34 mouse cellular contexts compared by ENCODE assay signal in the genomic region with DNA sequence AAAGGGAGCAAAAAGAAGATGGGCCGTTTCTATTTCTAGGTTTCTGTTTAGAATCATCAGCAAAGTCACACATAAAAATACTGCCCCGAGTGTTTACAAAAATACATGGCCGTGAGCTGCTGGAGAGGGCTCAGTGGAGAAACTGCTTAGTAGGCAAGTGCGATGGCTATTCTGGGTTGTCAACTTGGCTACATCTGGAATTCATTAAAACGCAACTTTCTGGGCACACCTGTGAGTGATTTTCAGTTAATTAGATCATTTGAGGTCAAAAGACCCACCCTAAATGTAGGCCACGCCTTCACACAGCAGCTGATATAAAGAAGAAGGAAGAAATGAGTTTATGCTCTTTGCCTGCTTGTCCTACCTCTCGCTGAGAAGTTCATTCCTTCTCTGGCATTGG. TPM values are rescaled to one million over a fixed set of nuclear protein-coding genes. Genes with fewer than 3 reads are reported as not detected.
DNase-seq lines count a peak whose midpoint lies in the region; ATAC-seq lines count a peak whose summit lies in the region.
"Had no signal": no experiment of that assay in that cellular context is flagged by ENCODE, and none has a peak within 500 bp of the region (broad histone marks: within the 10 kb centered on the region; RNA-seq: fewer than 3 reads in every experiment).

No protein-coding gene starts in this region.

- H3K27me3 ChIP-seq in embryonic facial prominence, embryonic 12.5 days, result no peaks in the 10 kb centered on the region
- no peaks in the 10 kb centered on the region for H3K27me3 ChIP-seq in limb, embryonic 10.5 days (ENCODE audit: low read depth, poor library complexity, severe bottlenecking)
- H3K27me3 ChIP-seq: heart, embryonic 15.5 days; intestine, embryonic 15.5 days; liver, embryonic 12.5 days; megakaryocyte, embryonic 14.5 days; midbrain, embryonic 12.5 days; neural tube, embryonic 12.5 days; stomach, embryonic 15.5 days had no signal

- H3K27ac ChIP-seq in embryonic facial prominence, embryonic 12.5 days, result peak overlapping the region; percentile 24; the same call in 1 of the 2 replicates
- peak overlapping the region; percentile 58; the same call in 1 of the 2 replicates for H3K27ac ChIP-seq in limb, embryonic 10.5 days
- H3K27ac ChIP-seq: heart, embryonic 10.5 days; heart, embryonic 15.5 days; hindbrain, embryonic 14.5 days; intestine, embryonic 15.5 days; layer of hippocampus, adult 2 months; liver, embryonic 12.5 days; midbrain, embryonic 12.5 days; neural tube, embryonic 12.5 days; stomach, embryonic 15.5 days had no signal

- WGBS in embryonic facial prominence, embryonic 12.5 days, result 33% methylated on average over 7 of the region's 7 CpGs
- WGBS in limb, embryonic 10.5 days, result 23% methylated on average over 7 of the region's 7 CpGs

- H3K36me3 ChIP-seq in embryonic facial prominence, embryonic 12.5 days, result no peaks in the 10 kb centered on the region
- no peaks in the 10 kb centered on the region for H3K36me3 ChIP-seq in limb, embryonic 10.5 days
- H3K36me3 ChIP-seq: heart, embryonic 10.5 days; heart, embryonic 15.5 days; intestine, embryonic 15.5 days; liver, embryonic 12.5 days; midbrain, embryonic 12.5 days; neural tube, embryonic 12.5 days; stomach, embryonic 15.5 days had no signal

- no peaks in the 10 kb centered on the region for H3K9me3 ChIP-seq in embryonic facial prominence, embryonic 12.5 days
- H3K9me3 ChIP-seq in limb, embryonic 10.5 days (replicated peaks), result no peaks in the 10 kb centered on the region
- H3K9me3 ChIP-seq: heart, embryonic 10.5 days; heart, embryonic 15.5 days; intestine, embryonic 15.5 days; liver, embryonic 12.5 days; neural tube, embryonic 12.5 days; stomach, embryonic 15.5 days had no signal

- no peak overlapping the region for H3K4me2 ChIP-seq in embryonic facial prominence, embryonic 12.5 days (replicated peaks)
- H3K4me2 ChIP-seq: heart, embryonic 15.5 days; hindbrain, embryonic 14.5 days; intestine, embryonic 15.5 days; liver, embryonic 12.5 days; midbrain, embryonic 12.5 days; neural tube, embryonic 12.5 days; stomach, embryonic 15.5 days had no signal

- peaks cover 18% of the 10 kb centered on the region for H3K4me1 ChIP-seq in embryonic facial prominence, embryonic 12.5 days
- H3K4me1 ChIP-seq in limb, embryonic 10.5 days, result peaks cover 27% of the 10 kb centered on the region
- H3K4me1 ChIP-seq: heart, embryonic 15.5 days; intestine, embryonic 15.5 days; liver, embryonic 12.5 days; midbrain, embryonic 12.5 days; neural tube, embryonic 12.5 days; stomach, embryonic 15.5 days had no signal

- no peak overlapping the region for H3K9ac ChIP-seq in embryonic facial prominence, embryonic 12.5 days
- H3K9ac ChIP-seq: forebrain, postnatal 0 days; heart, embryonic 15.5 days; hindbrain, embryonic 14.5 days; intestine, embryonic 15.5 days; liver, embryonic 12.5 days; liver, postnatal 0 days; midbrain, embryonic 12.5 days; neural tube, embryonic 12.5 days; stomach, embryonic 15.5 days had no signal

- peak; percentile 65 for DNase-seq in embryo, embryonic 10 days (ENCODE audit: low spot score)
- peak; percentile 75 for DNase-seq in embryo, embryonic 10.5 days (ENCODE audit: low spot score)
- DNase-seq in limb, embryonic 10.5 days (ENCODE audit: low spot score), result peak; percentile 54
- no peak for DNase-seq in heart, postnatal 4 days
- no peak for DNase-seq in urinary bladder, adult 18-20 months (ENCODE audit: low spot score in 2 of 2)
- DNase-seq in right cerebral cortex, adult 18-20 months, result no peak
- no peak for DNase-seq in lung, postnatal 36 days
- DNase-seq: adrenal gland, adult 2 months; B cell, adult 2 months; cerebellum, adult 9-10 months; forebrain, postnatal 0 days; gastrocnemius, postnatal 14 days; kidney, adult 2 months; kidney, postnatal 36 days; left cerebral cortex, postnatal 4 days; liver, postnatal 0 days; lung, postnatal 4 days; right cerebral cortex, postnatal 14 days had no signal

- H3K4me3 ChIP-seq in embryonic facial prominence, embryonic 12.5 days, result no peak overlapping the region
- H3K4me3 ChIP-seq in limb, embryonic 10.5 days, result peak overlapping the region; percentile 12; the same call in 1 of the 2 replicates
- H3K4me3 ChIP-seq: heart, embryonic 10.5 days; heart, embryonic 15.5 days; intestine, embryonic 15.5 days; layer of hippocampus, adult 2 months; liver, embryonic 12.5 days; megakaryocyte, embryonic 14.5 days; midbrain, embryonic 12.5 days; myocyte; neural tube, embryonic 12.5 days; stomach, embryonic 15.5 days had no signal

- ATAC-seq in embryonic facial prominence, embryonic 12.5 days (ENCODE audit: insufficient number of reproducible peaks, insufficient read depth, low FRiP score, low TSS enrichment), result 0 out of 2 replicates have a peak, but pooled peaks have one; percentile 47
- ATAC-seq: activated CD4-positive, CD25-positive, alpha-beta regulatory T cell, adult 4 months; forebrain, postnatal 0 days; intestine, embryonic 15.5 days; liver, embryonic 12.5 days; liver, postnatal 0 days had no signal

RNA-seq across cellular contexts. Expression of gene Cd2, which starts 40.9 kb away (rescaled TPM):
- not detected in 2 replicates for polyA plus RNA-seq in embryonic facial prominence, embryonic 12.5 days (2016; fragmentation: Nextera tagmentation; extraction: Ambion mirVana)
- polyA plus RNA-seq in limb, embryonic 10.5 days (2016; fragmentation: Nextera tagmentation; extraction: Ambion mirVana), result not detected in 2 replicates
- under 1 TPM; 0.24 to 0.38 TPM for total RNA-seq in heart, postnatal 4 days (2021)
- total RNA-seq: forebrain, postnatal 0 days; granulocyte monocyte progenitor cell, adult 5-6 weeks; layer of hippocampus, adult 2 months; layer of hippocampus, postnatal 25 days; midbrain, postnatal 0 days had no signal
- polyA plus RNA-seq: hindbrain, embryonic 14.5 days; liver, embryonic 12.5 days; midbrain, embryonic 12.5 days; myocyte; neural tube, embryonic 12.5 days had no signal

RNA-seq across cellular contexts. Expression of gene Igsf3, which starts 48.3 kb away (rescaled TPM):
- polyA plus RNA-seq in embryonic facial prominence, embryonic 12.5 days (2016; fragmentation: Nextera tagmentation; extraction: Ambion mirVana), result 92.3 and 93.3 TPM in 2 replicates
- 59.9 and 84.9 TPM in 2 replicates for polyA plus RNA-seq in limb, embryonic 10.5 days (2016; fragmentation: Nextera tagmentation; extraction: Ambion mirVana)
- 10 to 100 TPM; 26.9 to 29.8 TPM for total RNA-seq in heart, postnatal 4 days (2021)

Comparison
In these comparisons a context has a peak if more than half of its experiments do, and no peak if none do; other contexts are left out.
1. DNase-seq: peak in embryo, embryonic 10 days (single experiment), embryo, embryonic 10.5 days (single experiment) and limb, embryonic 10.5 days (single experiment); none in heart, postnatal 4 days (single experiment), urinary bladder, adult 18-20 months (0 of 2), right cerebral cortex, adult 18-20 months (single experiment) and lung, postnatal 36 days (single experiment).